Mouse (Mus musculus): ENCODE results near the gene Ubxn7. TPM values are rescaled to one million over a fixed set of nuclear protein-coding genes. Genes with fewer than 3 reads are reported as not detected.

The Ubxn7 gene
- 10 to 100 TPM; 41.1 to 51.5 TPM for total RNA-seq (2023)

DNA sequence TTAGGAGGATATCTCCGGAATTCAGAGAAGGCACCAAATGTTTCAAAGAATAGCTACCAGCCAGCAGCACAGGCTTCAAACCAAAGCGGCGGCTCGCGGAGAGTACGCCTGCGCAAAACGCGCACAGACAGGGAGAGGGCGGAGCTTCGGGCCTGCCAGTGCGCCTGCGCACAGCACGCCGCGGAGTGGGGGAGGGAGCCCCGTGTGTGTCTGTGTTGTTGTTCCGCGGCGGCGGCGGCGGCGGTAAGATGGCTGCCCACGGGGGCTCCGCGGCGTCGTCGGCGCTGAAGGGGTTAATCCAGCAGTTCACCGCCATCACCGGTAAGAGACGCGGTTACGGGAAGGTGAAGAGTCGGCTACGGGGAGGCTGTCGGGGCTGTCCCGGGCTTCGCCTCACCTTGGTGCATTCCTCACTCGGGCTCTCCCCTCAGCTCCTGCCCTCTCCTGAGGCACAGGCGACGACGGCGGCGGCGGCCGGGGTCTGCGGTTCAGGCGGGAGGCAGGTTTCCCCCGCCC is at the start of gene Ubxn7:
TSS of gene Ubxn7 (plus strand) at position 218 of the 516 bp plus-strand sequence.

GRCm38 (mm10) chr16:32400267-32400666 is 68.2 kb downstream of the Ubxn7 start, which contains the start of gene Tm4sf19:
TSS of gene Tm4sf19 (plus strand) at chr16:32400506.

DNA sequence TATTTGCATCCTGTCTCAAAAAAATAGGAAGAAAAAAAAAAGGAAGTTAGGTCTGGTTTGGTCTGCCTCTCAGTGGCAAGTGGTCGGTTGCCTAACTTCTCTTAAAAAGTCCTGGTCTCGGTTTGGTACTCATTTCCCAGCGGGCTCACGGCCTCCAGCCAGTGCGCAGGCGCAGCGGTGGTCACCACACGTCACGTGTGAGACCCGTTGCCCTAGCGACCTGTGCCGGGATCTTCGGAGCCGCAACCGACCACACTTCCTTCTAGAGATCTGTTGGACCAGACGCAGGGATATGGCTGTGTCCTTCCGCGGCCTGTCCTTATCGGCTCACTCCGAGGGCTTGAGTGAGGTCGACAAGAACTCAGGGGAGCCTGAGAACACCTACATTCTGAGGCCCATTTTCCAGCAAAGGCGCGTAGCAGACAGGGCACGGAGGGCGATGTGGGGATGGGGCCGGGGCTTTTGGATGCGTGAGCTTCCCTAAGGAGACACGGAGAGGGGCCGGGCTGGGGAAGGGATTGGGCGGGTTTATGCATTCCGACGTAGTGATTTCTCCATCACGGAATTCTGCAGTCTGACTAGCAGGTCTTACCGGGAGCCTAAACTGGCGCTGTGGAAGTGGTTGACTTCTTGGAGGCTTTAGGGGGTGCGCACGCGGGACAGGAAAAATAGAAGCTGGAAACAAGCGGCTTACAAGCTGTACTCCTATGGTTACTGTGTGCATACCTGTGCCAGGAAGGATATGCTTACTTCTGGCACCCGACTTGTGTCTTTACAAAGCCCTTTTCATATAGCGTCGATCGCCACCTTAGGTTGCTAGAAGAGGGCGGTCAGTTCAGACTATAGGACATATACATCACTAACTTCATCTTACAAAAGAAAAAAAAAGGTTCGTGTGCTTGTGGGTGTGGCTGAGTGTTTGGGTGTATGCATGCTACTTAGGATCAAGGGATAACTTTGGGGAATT is 87.7 kb downstream of the Ubxn7 start, which contains the start of gene Tctex1d2:
TSS of gene Tctex1d2 (plus strand) at position 186 of the 967 bp plus-strand sequence.

GRCm38 (mm10) chr16:32430474-32431046 is 98.5 kb downstream of the Ubxn7 start, which contains the start of gene Pcyt1a:
TSS of gene Pcyt1a (plus strand) at chr16:32430921.

Other genes starting within 250 kb of the Ubxn7 start
- 10 to 100 TPM; 39.5 to 43.8 TPM for gene Pigx, start 232.5 kb upstream of the Ubxn7 start, total RNA-seq (2023)
- gene Cep19, start 232.5 kb upstream of the Ubxn7 start, total RNA-seq (2023) = 10 to 100 TPM; 32.0 to 36.1 TPM
- gene Nrros, start 166.7 kb upstream of the Ubxn7 start, total RNA-seq (2023) = 100 to 1,000 TPM; 115 to 137 TPM
- gene Bex6, start 152.4 kb upstream of the Ubxn7 start, total RNA-seq (2023) = 1 to 10 TPM; 3.9 to 4.9 TPM
- gene Fbxo45, start 85.1 kb upstream of the Ubxn7 start, total RNA-seq (2023) = 1 to 10 TPM; 9.6 to 9.8 TPM
- gene Wdr53, start 85.0 kb upstream of the Ubxn7 start, total RNA-seq (2023) = 10 to 100 TPM in 1 of 2 experiments, 1 to 10 TPM in 1; 7.7 to 10.3 TPM
- gene Smco1, start 60.8 kb upstream of the Ubxn7 start, total RNA-seq (2023) = under 1 TPM in 1 of 2 experiments, not detected in 1; 0.33 TPM
- 10 to 100 TPM; 15.5 to 18.7 TPM for gene Rnf168, start 54.8 kb upstream of the Ubxn7 start, total RNA-seq (2023)
- gene Tm4sf19, start 68.2 kb downstream of the Ubxn7 start, total RNA-seq (2023) = not detected
- 10 to 100 TPM; 18.8 to 19.8 TPM for gene Tctex1d2, start 87.4 kb downstream of the Ubxn7 start, total RNA-seq (2023)
- 100 to 1,000 TPM in 1 of 2 experiments, 10 to 100 TPM in 1; 95.6 to 106 TPM for gene Pcyt1a, start 98.7 kb downstream of the Ubxn7 start, total RNA-seq (2023)
- not detected for gene Slc51a, start 155.6 kb downstream of the Ubxn7 start, total RNA-seq (2023)
- gene Zdhhc19, start 164.0 kb downstream of the Ubxn7 start, total RNA-seq (2023) = not detected